Mouse (Mus musculus): ENCODE results near the gene Sigmar1. TPM values are rescaled to one million over a fixed set of nuclear protein-coding genes. Genes with fewer than 3 reads are reported as not detected.

Gene Sigmar1
- 164 and 177 TPM in 2 replicates for polyA plus RNA-seq (2012; rRNA removed)

GRCm38 (mm10) chr4:41755338-41756305 is at the start of gene Sigmar1:
TSS of gene Sigmar1 (minus strand) at chr4:41756157.

DNA sequence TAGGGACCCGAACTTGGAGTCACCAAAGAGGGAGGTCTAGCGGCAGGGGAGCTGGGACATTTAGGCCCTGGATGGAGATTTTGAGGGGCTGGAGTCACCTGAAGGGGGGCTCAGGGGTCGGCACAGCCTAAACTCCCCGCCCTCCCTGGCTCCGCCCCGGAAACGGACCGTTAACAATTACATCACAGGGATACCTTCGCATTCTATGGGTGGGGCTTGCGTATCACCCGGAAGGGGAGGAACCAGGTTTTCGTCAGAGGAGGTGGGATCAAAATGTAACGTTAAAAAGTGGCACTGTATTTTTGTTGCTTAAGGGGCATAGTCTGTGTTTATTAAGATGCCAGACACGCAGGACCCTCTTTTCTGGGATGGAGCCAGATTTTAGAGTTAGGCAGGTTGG is 18.0 kb upstream of the Sigmar1 start, which contains the start of gene Ccl27a:
Gene Ccl27a (minus strand): TSS at position 246 of the 400 bp plus-strand sequence.

DNA sequence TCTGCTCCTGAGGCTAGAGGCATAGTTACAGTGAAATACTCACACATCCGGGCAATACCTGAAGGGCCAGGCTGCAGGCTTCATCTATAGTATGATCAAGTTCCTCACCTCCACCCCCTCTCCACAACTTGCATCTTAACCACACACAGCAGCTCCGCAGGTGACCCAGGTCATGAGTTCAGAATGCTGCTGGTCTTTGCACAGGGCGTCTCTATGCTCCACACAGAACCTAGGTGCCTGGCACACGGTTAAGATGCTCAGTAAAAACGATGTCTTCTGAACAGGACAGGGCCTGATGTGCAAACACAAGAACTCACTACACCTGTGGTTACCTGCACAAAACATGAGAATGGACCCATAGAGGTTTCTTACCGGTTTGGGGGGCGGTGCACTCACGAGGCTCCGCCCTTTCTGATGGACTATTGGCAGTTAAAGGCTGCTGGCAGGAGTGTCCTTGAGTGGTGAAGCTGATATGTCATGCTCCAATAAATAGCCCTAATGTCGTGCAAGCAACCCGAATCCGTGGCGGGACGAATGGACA is 1.1 kb downstream of the Sigmar1 start, which contains the start of gene Galt:
Gene Galt (plus strand): TSS at position 432 of the 541 bp plus-strand sequence.

GRCm38 (mm10) chr4:41731052-41731765 is 24.7 kb downstream of the Sigmar1 start, which contains the start of gene Arid3c:
TSS of gene Arid3c (minus strand) at chr4:41731142.

GRCm38 (mm10) chr4:41722918-41723351 is 33.0 kb downstream of the Sigmar1 start, which contains the start of gene Dctn3:
TSS of gene Dctn3 (minus strand) at chr4:41723170.

GRCm38 (mm10) chr4:41713197-41714067 is 42.5 kb downstream of the Sigmar1 start, which contains the start of gene Rpp25l:
TSS of gene Rpp25l (minus strand) at chr4:41713534.

GRCm38 (mm10) chr4:41699783-41700182 is 56.2 kb downstream of the Sigmar1 start, which contains the start of gene Il11ra1:
TSS of gene Il11ra1 (plus strand) at chr4:41699989.

DNA sequence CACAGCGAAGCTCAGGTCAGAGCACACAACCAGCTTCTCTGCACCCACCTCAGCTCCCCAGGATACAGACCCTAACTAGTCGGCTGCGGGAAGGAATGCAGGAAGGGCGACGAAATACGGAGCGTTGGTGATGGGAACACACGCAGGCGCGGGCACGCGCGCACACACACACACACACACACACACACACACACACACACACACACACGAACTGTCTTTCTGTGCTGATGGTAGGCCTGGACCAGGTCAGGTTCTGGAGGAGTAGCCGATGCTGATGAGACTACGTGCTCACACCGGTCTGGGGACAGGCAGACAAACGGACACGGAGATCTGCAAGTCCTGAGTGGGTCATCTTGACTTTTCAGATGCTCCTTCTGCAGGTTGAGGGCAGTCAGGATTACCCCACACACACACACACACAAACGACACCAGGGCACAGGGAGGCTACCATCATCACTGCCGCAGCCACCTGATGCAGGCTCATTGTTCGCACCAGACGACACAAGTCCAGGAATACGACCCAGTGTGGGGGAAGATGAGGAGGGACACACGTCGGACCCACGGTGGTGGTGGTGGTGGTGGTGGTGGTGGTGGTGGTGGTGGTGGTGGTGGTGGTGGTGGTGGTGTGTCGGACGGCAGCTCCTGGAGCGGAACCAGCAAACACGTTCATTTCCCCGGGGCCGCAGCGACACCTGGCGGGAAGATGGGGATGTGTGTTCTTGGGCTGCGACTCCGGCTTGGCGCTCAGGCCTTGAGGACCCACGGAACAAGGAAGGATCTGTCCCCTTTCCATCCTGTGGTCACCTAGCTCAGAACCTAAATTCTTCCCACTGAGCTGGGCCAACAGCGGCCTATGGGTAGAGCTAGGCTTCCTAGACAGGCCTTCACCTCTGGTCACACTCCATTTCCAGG is 58.8 kb downstream of the Sigmar1 start, which contains the start of gene Cntfr:
Gene Cntfr (minus strand): TSS at position 160 of the 912 bp plus-strand sequence.

Other genes starting within 250 kb of the Sigmar1 start
- 0.23 TPM in 1 of 2 replicates, not detected in the other for gene 1110017D15Rik, start 238.8 kb downstream of the Sigmar1 start, polyA plus RNA-seq (2012; rRNA removed)
- 19.3 and 21.6 TPM in 2 replicates for gene Fam219a, start 186.6 kb downstream of the Sigmar1 start, polyA plus RNA-seq (2012; rRNA removed)
- 10.2 and 10.7 TPM in 2 replicates for gene Dnaic1, start 186.4 kb downstream of the Sigmar1 start, polyA plus RNA-seq (2012; rRNA removed)
- 30.3 and 41.0 TPM in 2 replicates for gene Enho, start 115.8 kb downstream of the Sigmar1 start, polyA plus RNA-seq (2012; rRNA removed)
- 2.7 and 3.0 TPM in 2 replicates for gene Cntfr, start 59.1 kb downstream of the Sigmar1 start, polyA plus RNA-seq (2012; rRNA removed)
- 80.8 and 101 TPM in 2 replicates for gene Il11ra1, start 56.2 kb downstream of the Sigmar1 start, polyA plus RNA-seq (2012; rRNA removed)
- gene Rpp25l, start 42.6 kb downstream of the Sigmar1 start, polyA plus RNA-seq (2012; rRNA removed): 71.4 and 75.4 TPM in 2 replicates
- 67.8 and 69.7 TPM in 2 replicates for gene Dctn3, start 33.0 kb downstream of the Sigmar1 start, polyA plus RNA-seq (2012; rRNA removed)
- gene Arid3c, start 25.0 kb downstream of the Sigmar1 start, polyA plus RNA-seq (2012; rRNA removed): not detected in 2 replicates
- gene Galt, start 929 bp downstream of the Sigmar1 start, polyA plus RNA-seq (2012; rRNA removed): 104 and 114 TPM in 2 replicates
- 33.0 and 34.1 TPM in 2 replicates for gene Ccl27a, start 18.1 kb upstream of the Sigmar1 start, polyA plus RNA-seq (2012; rRNA removed)
- 11.0 and 12.9 TPM in 2 replicates for gene Gm21541, start 147.5 kb upstream of the Sigmar1 start, polyA plus RNA-seq (2012; rRNA removed)
- 0.69 and 0.74 TPM in 2 replicates for gene Gm20878, start 185.4 kb upstream of the Sigmar1 start, polyA plus RNA-seq (2012; rRNA removed)
- not detected in 2 replicates for gene Fam205a4, start 209.9 kb upstream of the Sigmar1 start, polyA plus RNA-seq (2012; rRNA removed)

Measured in colon, adult 2 months (tissue).